Mouse (Mus musculus) gastrocnemius, postnatal 36 days (tissue): ENCODE data around the gene Fbxl16. TPM values are rescaled to one million over a fixed set of nuclear protein-coding genes. Genes with fewer than 3 reads are reported as not detected.
A peak's percentile ranks its signal among the peaks of the same experiment; 100 is the strongest.

ENCODE experiments used
- DNase-seq, 2 experiments: peaks; one replicate each; pipeline ENCODE4 v3.0.0; 2022
- intact Hi-C: fragments of 180-260 bp; cut with DNase I; formaldehyde crosslinking; loops from one replicate; pipeline ENCODE4 v1.15.1; 2025
- total RNA-seq, 2 experiments: library from RNA; stranded (reverse); gene quantifications; 2 replicates each; pipeline ENCODE4 v1.2.3; 2021

Fbxl16 gene
- total RNA-seq, 2 experiments from 2014 or later: 1.2 to 1.5 TPM

DNA sequence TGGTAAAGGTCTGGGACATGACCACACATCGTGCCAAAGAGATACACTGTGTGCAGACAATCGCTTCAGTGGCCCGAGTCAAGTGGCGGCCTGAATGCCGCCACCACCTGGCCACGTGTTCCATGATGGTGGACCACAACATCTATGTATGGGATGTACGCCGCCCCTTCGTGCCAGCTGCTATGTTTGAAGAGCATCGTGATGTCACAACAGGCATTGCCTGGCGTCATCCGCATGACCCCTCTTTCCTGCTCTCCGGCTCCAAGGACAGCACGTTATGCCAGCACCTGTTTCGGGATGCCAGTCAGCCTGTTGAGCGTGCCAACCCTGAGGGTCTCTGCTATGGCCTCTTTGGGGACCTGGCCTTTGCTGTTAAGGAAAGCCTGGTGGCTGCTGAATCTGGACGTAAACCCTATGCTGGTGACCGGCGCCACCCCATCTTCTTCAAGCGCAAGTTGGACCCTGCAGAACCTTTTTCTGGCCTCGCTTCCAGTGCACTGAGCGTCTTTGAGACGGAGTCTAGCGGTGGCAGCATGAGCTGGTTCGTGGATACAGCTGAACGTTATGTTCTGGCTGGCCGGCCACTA, 17.2 kb downstream of the Fbxl16 start:
- DNase-seq: no peak
- intact Hi-C loops: loop anchor here (10.0 kb wide), 1 partner anchor 931 kb away; the partner anchor contains the start of genes Eme2, Mrps34 and Nme3

DNA sequence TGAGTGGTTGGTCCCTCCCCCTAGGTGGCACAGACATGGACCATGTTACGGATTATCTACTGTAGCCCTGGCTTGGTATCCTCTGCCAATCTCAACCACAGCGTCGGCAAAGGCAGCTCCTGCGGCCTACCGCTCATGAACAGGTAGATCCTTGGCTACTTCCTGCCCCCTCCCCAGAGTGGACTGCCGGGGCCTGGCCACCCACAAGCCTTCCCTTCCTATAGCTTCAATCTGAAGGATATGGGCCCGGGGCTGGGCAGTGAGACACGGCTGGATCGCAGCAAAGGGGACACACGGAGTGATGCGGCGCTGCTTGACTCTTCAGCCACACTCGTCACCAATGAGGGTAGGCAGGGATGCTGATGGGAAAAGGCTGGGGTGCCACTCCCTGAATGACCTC, 18.1 kb downstream of the Fbxl16 start:
- intact Hi-C loops: loop anchor here (10.0 kb wide), 1 partner anchor 932 kb away; the partner anchor contains the start of genes Eme2, Mrps34 and Nme3
- DNase-seq: no peak

DNA sequence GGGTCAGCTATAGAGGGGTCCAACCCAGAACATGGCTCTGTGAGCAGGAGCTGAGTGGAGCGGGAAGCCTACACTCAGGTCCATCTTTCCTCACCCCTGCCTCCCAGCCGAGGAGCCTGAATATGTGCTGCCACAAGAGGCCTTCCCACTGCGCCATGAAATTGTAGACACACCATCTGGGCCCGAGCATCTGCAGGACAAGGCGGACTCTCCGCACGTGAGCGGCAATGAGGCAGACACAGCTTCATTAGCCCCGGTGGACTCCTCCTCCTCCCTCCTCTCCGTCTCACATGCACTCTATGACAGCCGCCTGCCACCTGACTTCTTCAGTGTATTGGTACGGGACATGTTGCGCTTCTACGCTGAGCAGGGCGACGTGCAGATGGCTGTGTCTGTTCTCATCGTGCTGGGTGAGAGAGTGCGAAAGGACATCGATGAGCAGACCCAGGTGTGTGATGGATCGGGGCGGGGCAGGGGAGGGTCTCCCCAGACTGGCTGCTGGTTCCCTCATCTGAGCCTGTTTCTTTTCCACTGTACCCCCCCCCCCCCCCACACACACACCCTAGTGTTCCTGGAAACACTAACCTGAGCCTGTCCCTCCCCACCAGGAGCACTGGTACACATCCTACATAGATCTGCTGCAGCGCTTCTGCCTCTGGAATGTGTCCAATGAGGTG, 18.8 kb downstream of the Fbxl16 start:
- intact Hi-C loops: loop anchor here (10.0 kb wide), 1 partner anchor 933 kb away; the partner anchor contains the start of genes Eme2, Mrps34 and Nme3

DNA sequence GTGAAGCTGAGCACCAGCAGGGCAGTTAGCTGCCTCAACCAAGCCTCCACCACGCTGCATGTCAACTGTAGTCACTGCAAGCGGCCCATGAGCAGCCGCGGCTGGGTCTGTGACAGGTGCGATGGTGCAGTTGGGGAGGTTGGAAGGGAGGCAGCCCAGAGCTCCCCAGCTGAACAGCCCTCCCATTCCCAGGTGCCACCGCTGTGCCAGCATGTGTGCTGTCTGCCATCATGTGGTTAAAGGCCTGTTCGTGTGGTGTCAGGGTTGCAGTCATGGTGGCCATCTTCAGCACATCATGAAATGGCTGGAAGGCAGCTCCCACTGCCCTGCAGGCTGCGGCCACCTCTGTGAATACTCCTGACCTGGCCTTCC, 19.3 kb downstream of the Fbxl16 start:
- no peak for DNase-seq
- intact Hi-C loops: loop anchor here (10.0 kb wide), 1 partner anchor 933 kb away; the partner anchor contains the start of genes Eme2, Mrps34 and Nme3

More for the DNA sequence above, 18.8 kb downstream of the Fbxl16 start:
- DNase-seq: no peak

DNA sequence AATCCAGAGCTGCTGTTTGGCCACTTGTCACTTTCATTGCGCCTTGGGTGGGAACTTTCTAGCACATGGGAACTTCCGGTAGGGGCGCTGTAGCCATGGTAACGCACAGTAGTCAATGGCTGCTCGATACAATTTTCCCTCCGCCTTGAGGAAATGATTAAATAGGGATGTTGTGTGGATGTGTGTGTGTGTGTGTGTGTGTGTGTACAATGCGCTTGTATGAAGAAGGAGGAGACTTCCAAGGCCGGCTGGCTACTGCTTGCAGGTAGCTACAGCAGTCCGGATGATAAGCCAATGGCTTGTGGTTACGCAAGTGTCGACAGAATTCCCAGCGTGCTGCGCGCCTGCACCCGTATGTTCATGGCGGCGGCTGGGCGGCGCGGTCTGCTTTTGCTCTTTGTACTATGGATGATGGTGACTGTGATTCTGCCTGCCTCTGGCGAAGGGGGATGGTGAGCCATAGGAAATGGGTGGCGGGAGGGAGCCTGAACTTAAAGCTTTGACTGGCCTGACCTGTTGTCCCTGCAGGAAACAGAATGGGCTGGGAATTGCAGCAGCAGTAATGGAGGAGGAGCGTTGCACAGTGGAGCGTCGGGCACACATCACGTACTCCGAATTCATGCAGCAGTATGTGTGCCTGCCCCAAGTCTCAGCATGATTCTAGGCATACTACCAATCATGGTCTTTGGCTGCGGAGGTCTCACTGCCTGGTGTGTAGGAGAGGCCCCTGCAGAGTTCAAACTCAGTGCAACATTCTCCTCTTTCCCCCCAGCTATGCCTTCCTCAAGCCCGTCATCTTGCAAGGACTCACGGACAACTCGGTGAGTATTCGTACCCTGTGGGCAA, 20.1 kb downstream of the Fbxl16 start, which contains the start of gene Jmjd8:
Jmjd8 (plus strand) TSS at position 156 of the 846 bp plus-strand sequence.
- intact Hi-C loops: loop anchor here (10.0 kb wide), 1 partner anchor 934 kb away; the partner anchor contains the start of genes Eme2, Mrps34 and Nme3
- peak; percentile 51 to 66 for DNase-seq

DNA sequence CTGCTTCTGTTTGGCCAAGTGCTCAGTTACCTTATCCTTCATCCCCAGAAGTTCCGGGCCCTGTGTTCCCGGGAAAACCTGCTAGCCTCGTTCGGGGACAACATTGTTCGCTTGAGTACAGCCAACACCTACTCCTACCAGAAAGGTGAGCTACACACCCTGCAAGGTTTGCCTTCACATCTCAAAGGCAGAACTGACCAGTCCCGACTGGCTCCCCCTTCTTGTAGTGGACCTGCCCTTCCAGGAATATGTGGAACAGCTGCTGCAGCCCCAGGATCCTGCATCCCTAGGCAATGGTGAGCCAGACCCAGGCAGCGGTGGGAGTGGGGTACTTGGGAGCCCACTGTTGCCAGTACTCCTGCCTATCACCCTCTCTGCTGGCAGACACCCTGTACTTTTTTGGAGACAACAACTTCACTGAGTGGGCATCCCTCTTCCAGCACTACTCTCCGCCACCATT, 20.7 kb downstream of the Fbxl16 start:
- DNase-seq: no peak
- intact Hi-C loops: loop anchor here (10.0 kb wide), 1 partner anchor 935 kb away; the partner anchor contains the start of genes Eme2, Mrps34 and Nme3

DNA sequence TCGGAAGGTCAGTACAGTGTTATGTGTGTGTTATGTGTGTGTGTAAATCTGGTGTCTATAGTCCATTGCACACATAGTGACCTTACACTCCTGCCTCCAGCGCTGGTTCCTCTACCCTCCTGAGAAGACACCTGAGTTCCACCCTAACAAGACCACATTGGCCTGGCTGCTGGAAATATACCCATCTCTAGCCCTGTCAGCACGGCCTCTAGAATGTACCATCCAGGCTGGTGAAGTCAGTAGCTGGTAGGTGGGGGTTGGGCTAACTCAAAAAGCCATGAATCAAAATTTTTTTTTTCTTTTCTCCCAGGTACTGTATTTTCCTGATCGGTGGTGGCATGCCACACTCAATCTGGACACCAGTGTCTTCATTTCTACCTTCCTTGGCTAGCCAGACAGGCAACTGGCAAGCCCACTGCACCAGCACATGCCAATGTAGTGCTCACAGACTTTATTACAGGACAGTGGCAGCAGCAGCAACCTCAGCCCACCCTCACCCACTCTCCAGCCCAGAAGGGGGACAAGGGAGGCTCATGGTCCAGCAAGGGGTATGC, 21.4 kb downstream of the Fbxl16 start:
- no peak for DNase-seq
- intact Hi-C loops: no loop called here

DNA sequence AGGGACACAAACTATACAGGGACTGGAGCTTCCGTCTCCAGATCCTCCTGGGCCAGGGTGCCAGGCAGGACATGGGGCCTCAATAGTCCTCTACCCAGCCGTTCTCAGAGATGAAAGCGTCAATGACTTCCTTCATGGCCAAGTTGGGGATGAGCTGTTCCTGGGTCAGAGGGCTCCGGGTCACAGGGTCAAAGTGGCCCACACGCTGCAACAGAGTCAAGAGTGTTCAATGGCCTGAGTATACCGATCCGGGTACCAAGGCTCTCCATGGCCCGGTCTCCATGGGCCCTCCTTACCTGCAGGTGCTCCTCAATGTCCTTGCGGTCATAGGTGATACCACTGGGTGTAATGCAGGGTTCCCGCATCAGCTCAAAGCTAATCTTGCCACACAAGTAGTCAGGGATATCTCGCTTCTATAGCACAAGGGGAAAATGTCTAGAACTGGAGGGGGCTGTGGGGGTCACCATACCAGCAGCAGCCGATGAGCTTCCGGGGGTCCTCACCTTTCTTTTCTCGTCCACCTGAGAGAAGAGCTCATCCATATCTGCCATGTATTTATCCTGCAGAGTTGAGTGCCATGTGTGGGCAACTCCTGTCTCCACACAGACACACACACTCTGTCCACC, 22.0 kb downstream of the Fbxl16 start:
- no peak for DNase-seq
- intact Hi-C loops: no loop called here

DNA sequence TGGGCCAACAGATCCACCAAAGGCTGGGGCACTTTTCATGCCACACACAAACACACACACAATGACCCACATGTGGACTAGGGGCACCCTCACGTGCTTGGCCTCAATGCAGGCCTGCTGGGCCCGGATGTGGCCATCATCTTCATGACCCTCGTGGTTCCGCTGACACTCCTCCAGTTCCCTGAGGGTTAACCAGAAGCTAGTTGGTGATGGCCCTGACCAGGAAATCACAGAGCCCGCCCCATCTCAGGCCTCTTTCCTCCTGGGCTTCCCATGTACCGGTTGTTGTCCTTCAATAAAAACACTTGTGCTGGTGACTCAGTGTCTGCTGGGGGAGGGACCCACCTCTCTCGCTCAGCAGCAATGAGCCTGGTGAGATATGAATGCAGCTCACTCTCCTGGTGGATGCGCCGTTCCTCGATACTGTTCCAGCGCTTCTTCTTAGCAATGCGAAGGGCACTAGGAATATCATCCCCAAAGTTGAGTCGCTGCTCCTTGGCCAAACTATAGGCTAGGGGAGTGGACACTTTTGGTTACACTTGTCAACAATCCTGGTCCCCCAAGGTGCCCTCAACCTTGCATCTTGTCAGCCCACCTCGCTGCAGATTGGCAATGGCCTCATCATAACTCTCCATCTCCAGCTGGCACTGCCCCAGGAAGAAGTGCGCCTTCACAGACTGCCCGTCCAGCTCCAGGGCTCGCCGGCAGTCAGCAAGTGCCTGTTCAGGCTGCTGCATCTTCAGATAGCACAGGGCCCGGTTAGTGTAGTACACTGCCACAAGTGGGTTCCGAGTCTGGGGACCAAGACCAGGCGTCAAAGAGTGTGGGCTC, 22.8 kb downstream of the Fbxl16 start:
- intact Hi-C loops: loop anchor here (2.0 kb wide), 1 partner anchor 43 kb away; the partner anchor contains the start of gene Mettl26
- DNase-seq: no peak

DNA sequence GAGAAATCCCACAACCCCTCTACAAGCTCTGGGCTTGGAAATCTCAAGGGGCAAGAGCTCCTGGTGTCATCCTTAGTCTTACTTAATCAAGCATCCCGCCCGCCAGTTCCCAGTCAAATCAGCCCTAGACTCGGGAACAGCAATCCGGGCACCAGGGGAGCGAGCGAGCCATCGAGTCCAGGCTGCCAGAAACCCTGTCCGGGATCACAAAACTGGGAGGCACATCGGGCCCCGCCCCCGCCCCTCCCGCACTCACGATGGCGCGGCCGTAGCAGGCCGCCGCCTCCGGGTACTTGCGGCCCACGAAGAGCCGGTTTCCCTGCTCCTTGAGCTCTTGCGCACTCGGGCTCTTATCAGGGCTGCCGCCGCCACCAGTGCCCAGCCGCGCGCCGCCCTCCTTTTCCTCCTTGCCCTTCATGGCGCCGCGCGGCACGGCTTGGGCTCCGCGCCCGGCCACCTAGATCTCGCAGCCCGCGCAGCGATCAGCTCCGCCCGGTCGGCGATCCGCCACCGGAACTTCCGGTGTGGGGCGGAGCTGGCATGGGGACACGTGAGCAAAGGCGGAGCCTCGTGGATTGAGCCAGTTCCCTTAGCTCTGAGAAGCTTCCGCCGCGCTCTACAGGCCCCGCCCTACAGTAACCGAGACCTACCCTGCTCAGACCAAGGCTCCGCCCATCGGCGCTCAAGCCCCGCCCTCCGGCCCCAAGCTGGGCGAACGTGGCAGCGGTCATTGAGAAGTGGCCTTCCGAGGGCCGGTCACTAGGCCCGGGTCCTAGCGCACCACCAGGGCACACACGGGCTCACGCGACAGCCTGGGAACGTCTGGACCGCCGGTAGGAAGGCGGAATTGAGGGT, 23.8 kb downstream of the Fbxl16 start:
- intact Hi-C loops: loop anchor here (2.0 kb wide), 1 partner anchor 42 kb away; the partner anchor contains the start of gene Mettl26
- DNase-seq: peak; percentile 99 to 100

DNA sequence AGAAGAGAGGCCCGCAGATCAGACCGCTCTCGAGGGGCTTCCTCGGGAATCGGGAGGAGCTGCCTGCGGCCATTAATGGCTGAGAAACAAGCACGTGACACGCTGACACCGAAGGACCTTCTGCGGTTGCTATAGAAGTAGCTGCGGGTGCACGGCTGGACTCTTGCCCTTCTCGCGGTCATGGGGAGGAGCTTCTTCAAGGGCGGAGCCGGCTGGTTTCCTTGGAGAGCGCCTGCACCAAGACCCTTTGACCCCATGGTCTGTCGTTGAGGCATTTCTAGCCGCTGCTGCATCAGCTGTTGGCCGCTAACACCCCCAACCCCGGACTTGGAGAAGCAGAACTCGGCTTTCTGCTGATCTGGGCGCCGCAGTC, 24.4 kb downstream of the Fbxl16 start, which contains the start of gene Stub1:
Stub1 (minus strand) TSS at position 114 of the 373 bp plus-strand sequence.
- intact Hi-C loops: loop anchor here (2.0 kb wide), 1 partner anchor 42 kb away; the partner anchor contains the start of gene Mettl26
- peak; percentile 89 to 93 for DNase-seq

DNA sequence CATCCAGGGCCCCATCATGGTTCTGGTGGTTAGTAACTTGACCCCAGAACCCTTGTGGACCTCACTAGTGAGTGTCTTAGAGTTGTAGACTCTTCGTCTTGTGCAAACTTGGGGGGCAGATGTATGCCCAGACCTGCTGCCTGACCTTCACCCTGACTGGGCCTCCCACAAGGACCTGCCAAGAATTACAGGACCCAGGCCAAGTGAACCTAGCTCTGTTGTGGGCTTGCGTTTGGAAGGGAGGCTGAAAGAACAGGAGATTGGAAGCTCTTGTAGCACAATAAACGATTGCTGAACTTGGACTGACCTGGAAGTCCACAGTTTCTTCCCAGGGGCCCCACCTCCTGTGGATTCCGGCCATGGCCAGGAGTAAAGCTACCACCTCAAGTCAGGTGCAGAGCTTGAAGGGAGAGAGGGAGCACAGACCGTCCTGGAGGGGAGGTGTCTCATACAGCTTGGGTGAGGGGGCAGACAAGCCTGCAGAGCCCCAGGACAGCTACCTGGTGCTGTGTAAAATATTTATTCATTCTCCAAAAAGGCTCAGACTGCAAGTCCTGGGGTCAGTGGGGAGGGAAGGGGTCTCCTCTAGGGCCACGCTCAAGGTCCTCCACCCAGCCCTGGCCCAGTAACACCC, 25.2 kb downstream of the Fbxl16 start:
- intact Hi-C loops: loop anchor here (2.0 kb wide), 1 partner anchor 41 kb away; the partner anchor contains the start of gene Mettl26

DNA sequence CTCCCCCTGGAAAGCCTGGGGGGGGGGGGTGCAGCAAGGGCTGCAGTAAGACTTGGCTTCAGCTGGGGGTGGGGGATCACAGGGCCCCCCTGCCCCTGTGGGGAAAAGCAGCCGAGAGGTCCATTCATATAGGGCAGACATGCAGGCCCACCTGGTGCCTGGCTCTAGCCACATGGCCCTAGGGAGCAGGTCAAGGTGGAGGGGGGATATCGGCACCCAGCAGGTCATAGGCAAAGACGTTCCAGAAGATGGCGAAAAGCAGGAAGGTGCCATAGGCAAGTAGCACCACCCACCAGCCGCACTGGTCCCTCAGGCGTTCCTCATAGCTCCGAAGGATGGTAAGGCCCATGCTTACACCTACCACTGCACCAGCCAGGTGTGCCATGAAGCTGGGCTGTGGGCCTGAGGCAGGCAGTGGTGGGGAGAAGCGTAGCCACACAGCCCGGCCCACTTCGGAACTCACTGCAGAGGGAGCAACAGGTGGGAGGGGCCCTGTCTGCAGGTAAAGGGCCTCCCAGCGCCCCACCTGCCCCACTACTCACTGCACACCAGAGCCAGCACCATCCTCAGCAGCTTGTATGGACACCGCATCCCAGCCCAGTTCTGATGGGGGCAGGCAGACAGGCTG, 25.8 kb downstream of the Fbxl16 start:
- DNase-seq: no peak
- intact Hi-C loops: no loop called here

More for the DNA sequence above, 25.2 kb downstream of the Fbxl16 start:
- DNase-seq: no peak

DNA sequence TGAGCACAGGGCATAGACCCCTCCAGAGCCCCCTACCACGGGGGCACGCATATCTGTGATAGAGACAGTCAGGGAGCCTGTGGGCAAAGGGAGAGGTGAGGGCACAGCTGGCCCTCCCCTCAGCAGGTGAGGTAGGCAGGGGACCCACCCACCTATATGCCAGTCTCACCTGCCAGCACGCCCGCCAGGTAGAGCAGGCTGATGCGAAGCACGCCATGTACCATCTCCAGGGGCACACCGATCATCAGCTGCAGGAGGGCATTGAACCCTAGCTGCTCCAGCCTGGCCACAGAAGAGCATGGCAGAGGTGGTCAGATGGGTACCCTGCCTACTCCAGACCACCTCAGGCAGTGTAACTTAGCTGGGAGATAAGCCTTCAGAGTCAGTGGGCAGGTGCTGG, 26.4 kb downstream of the Fbxl16 start:
- intact Hi-C loops: no loop called here
- no peak for DNase-seq

DNA sequence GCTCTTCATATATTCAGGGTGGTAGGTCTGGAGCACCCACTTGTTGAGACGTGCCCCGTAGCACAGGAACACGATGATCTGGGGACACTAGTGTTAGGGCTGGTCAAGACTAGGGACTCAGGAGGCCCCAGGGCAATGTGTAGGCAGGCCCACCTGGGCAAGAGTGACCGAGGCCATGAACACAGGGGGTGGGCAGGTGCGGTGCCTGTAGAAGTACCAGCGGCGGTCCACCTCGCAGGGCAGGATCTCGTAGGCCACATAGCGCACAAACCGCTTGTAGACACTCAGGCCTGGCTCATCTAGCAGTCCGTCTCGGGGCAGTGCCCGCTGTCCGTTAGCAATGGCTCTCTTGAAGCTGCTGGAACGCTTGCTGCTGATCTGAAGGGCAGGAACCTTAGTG, 26.9 kb downstream of the Fbxl16 start:
- intact Hi-C loops: no loop called here

DNA sequence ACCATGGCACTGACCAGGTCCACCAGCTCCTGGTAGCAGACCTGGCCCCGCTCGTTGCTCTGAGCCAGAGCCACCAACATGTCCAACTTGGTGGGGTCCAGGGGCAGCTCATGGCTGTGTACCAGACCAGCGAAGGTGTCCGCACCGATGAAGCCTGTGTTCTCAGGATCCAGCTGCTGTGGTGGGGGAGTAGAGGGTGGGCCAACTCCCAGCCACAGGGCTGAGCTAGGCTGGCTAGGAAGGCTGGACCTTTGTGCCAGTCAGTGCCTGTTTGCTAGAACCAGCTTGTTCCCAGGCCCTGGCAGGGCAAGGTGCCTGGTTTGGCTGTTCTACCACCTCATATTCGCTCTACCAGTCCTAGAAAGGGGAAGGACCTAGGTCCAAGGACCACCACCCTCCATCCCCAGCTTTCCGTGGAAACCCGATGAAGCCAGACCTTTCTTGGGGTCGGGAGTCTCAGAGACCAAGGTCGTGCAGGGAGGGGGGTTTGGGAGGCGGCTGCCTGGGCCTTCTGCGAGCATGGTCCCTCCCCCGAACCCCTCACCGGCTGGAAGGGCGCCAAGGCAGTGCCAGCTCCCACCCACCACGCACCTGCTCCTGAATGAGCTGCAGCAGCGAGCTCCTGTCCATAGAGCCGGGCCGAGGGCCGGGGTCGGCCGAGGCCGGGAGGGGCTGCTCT, 27.7 kb downstream of the Fbxl16 start:
- DNase-seq: no peak
- intact Hi-C loops: no loop called here

More for the DNA sequence above, 26.9 kb downstream of the Fbxl16 start:
- no peak for DNase-seq
